Mouse (Mus musculus) ES-E14 (cell line): ENCODE measurements around the gene Sash1. TPM values are rescaled to one million over a fixed set of nuclear protein-coding genes. Genes with fewer than 3 reads are reported as not detected.

ENCODE experiments used
- DNase-seq: peaks from one replicate; pipeline ENCODE4 v3.0.0-alpha.2; 2013; ENCODE audit warnings: low read depth, low spot score
- H3K27ac ChIP-seq: 2 replicates; pipeline ENCODE4 v1.5.1; 2012; ENCODE audit warnings: low read depth, mild to moderate bottlenecking, low read length, moderate library complexity, mixed read lengths; ENCODE audit not compliant: poor library complexity, insufficient read depth, severe bottlenecking
- H3K36me3 ChIP-seq: 2 replicates; pipeline ENCODE4 v1.6.1; 2012; ENCODE audit warnings: mild to moderate bottlenecking, low read length, moderate library complexity, mixed read lengths; ENCODE audit not compliant: control insufficient read depth, poor library complexity, insufficient read depth, severe bottlenecking
- H3K4me1 ChIP-seq, 2 experiments: fragments of 150-350 bp in 1 of 2; sonication (generic) in 1 of 2; 2 replicates each; pipeline ENCODE4 v1.6.1; 2012; ENCODE audit warnings: low read length in 2 of 2, mild to moderate bottlenecking in 1 of 2, mixed read lengths in 1 of 2; ENCODE audit not compliant: control insufficient read depth in 2 of 2, insufficient read depth in 2 of 2, poor library complexity in 1 of 2
- H3K4me3 ChIP-seq, 2 experiments: fragments of 150-350 bp in 1 of 2; sonication (generic) in 1 of 2; 2 replicates each; pipeline ENCODE4 v1.5.1; 2012; ENCODE audit warnings: low read length in 2 of 2, low read depth in 1 of 2, mild to moderate bottlenecking in 1 of 2, mixed read lengths in 1 of 2; ENCODE audit not compliant: insufficient read depth in 1 of 2, poor library complexity in 1 of 2, severe bottlenecking in 1 of 2
- H3K9ac ChIP-seq: 2 replicates; pipeline ENCODE4 v1.6.1; 2012; ENCODE audit warnings: low read depth, mild to moderate bottlenecking, low read length, mixed read lengths; ENCODE audit not compliant: poor library complexity, insufficient read depth, severe bottlenecking
- H3K9me3 ChIP-seq: fragments of 150-350 bp; sonication (generic); 2 replicates; pipeline ENCODE4 v1.6.1; 2012; ENCODE audit warnings: low read depth, mild to moderate bottlenecking, low read length; ENCODE audit not compliant: control insufficient read depth, insufficient read depth
- CHD2 ChIP-seq: IDR thresholded peaks from 2 replicates; pipeline ENCODE4 v1.6.1; 2014; ENCODE audit warnings: mild to moderate bottlenecking, low read depth, low read length, inconsistent platforms
- HCFC1 ChIP-seq: IDR thresholded peaks from 2 replicates; pipeline ENCODE4 v1.6.1; 2012; ENCODE audit warnings: low read length, inconsistent platforms, borderline replicate concordance; ENCODE audit not compliant: insufficient read depth
- MAFK ChIP-seq: IDR thresholded peaks from 2 replicates; pipeline ENCODE4 v1.6.1; 2014; ENCODE audit warnings: mild to moderate bottlenecking, low read depth, low read length, inconsistent platforms; ENCODE audit not compliant: insufficient read depth
- ZC3H11A ChIP-seq: IDR thresholded peaks from 2 replicates; pipeline ENCODE4 v1.6.1; 2012; ENCODE audit warnings: low read depth, mild to moderate bottlenecking, inconsistent platforms, low read length, borderline replicate concordance
- ZNF384 ChIP-seq: IDR thresholded peaks from 2 replicates; pipeline ENCODE4 v1.6.1; 2012; ENCODE audit warnings: low read depth, low read length, inconsistent platforms
- in situ Hi-C, 2 experiments: fragments of 600-800 bp; cut with MboI; formaldehyde crosslinking; loops; one replicate each; pipeline ENCODE4 v1.15.1; 2025; ENCODE audit warnings: low sequenced_read_pairs in 2 of 2, inconsistent platforms in 1 of 2; ENCODE audit not compliant: unreplicated experiment in 2 of 2
- total RNA-seq: library from RNA; depleted of rRNA; stranded (reverse); fragments of 300-350 nt; gene quantifications from 2 replicates; pipeline ENCODE4 v1.2.3, GENCODE M21; 2012

Gene Sash1
- total RNA-seq, 1 experiment = 16.8 TPM

DNA sequence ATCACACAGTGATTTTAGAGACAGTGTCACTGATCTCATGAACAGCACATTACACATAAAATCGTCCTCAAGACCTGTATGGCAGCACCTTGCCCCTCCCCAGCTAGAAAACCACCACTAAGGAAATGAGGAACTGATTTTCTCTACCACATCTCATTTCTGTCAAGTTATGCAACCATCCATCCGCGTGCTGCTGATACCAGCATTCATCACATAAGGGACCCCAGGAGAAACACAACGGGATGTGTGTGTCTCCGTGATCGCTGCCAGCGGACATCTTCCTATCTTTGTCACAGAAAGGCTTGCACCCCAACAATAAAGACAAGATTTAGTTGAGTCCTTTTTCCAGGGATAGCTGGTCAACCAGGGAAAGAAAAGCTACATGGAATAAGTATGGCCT, 27.2 kb downstream of the Sash1 start:
- Histone ChIP-seq H3K9me3 (no peaks in the 10 kb centered on the region), H3K4me3 (no peak overlapping the region), H3K36me3 (no peaks in the 10 kb centered on the region; the same call in 1 of the 2 replicates), H3K4me1 (peaks cover 3 to 4% of the 10 kb centered on the region in 2 experiments; a peak in 1 of 4 replicates), H3K27ac (no peak overlapping the region), H3K9ac (no peak overlapping the region)
- in situ Hi-C loops = no loop called here
- no peak for TF ChIP-seq HCFC1
- TF ChIP-seq MAFK = no peak
- TF ChIP-seq CHD2 = no peak
- no peak for TF ChIP-seq ZC3H11A
- no peak for TF ChIP-seq ZNF384
- DNase-seq = no peak

GRCm38 (mm10) chr10:8856942-8857341, 28.9 kb downstream of the Sash1 start:
- Histone ChIP-seq H3K4me1 (peaks cover 4 to 8% of the 10 kb centered on the region in 2 experiments; a peak in 1 of 4 replicates), H3K4me3 (no peak overlapping the region), H3K9ac (no peak overlapping the region), H3K9me3 (no peaks in the 10 kb centered on the region), H3K36me3 (no peaks in the 10 kb centered on the region; the same call in 1 of the 2 replicates), H3K27ac (no peak overlapping the region)
- no peak for DNase-seq
- TF ChIP-seq CHD2 = no peak
- in situ Hi-C loops = no loop called here

DNA sequence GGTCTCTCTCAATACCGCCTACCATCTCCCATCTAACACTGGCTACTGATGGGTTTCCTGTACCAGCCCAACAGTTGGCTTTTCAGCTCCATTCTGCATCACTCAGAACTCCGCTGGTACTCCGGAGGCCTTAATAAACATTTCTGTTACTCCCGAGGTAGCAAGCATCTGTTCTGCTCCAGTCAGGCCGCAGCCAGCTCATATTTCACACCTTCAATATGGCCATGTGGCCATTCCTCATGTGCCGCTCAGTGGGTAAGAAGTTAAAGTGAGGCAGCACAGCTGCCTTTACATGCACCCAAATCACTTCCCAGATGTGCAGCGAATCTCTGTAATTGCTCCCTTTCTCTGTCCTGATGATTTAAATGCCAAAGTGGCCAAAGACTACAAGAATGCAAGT, 32.5 kb downstream of the Sash1 start:
- Histone ChIP-seq H3K27ac (no peak overlapping the region), H3K9ac (no peak overlapping the region), H3K9me3 (no peaks in the 10 kb centered on the region), H3K4me1 (peaks cover 0 to 8% of the 10 kb centered on the region in 2 experiments; a peak in 1 of 4 replicates), H3K36me3 (peaks cover 4% of the 10 kb centered on the region; the same call in 1 of the 2 replicates), H3K4me3 (no peak overlapping the region)
- DNase-seq = no peak
- no peak for TF ChIP-seq CHD2
- no peak for TF ChIP-seq MAFK
- no peak for TF ChIP-seq ZNF384
- TF ChIP-seq HCFC1 = no peak
- TF ChIP-seq ZC3H11A = no peak
- in situ Hi-C loops = no loop called here

DNA sequence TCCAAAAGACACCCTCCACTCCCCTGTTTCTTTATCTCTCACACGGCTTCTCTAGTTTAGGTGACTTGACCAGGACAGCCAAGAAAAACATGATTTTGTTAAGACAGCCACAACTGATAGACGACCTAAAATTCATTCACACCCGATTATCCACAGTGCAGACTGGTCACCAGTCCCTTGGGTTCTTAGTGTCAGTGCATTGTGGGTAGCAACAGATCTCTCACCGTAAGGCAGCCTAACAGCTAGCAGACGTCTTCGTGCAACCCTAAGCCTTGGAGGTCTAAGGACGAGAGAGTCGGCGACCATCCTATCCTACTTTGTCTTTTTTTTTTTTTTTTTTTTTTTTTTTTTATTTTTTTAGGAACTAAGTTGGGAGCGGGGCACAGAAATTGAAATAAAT, 34.2 kb downstream of the Sash1 start:
- TF ChIP-seq ZC3H11A (no peak), MAFK (no peak), CHD2 (no peak), ZNF384 (no peak), HCFC1 (no peak)
- Histone ChIP-seq H3K9ac (no peak overlapping the region), H3K4me3 (no peak overlapping the region), H3K36me3 (peaks cover 7% of the 10 kb centered on the region; the same call in 1 of the 2 replicates), H3K9me3 (no peaks in the 10 kb centered on the region), H3K4me1 (peaks cover 0 to 8% of the 10 kb centered on the region in 2 experiments; a peak in 1 of 4 replicates), H3K27ac (no peak overlapping the region)
- DNase-seq = no peak
- in situ Hi-C loops = no loop called here

- no peak for DNase-seq
- H3K4me1 ChIP-seq = peaks cover 0 to 5% of the 10 kb centered on the region in 2 experiments; a peak in 1 of 4 replicates
- H3K27ac ChIP-seq = no peak overlapping the region
- H3K9me3 ChIP-seq = no peaks in the 10 kb centered on the region
- in situ Hi-C loops = no loop called here
- H3K9ac ChIP-seq = no peak overlapping the region
- H3K36me3 ChIP-seq = peaks cover 10% of the 10 kb centered on the region; the same call in 1 of the 2 replicates
- no peak overlapping the region for H3K4me3 ChIP-seq
- TF ChIP-seq HCFC1 (no peak), ZNF384 (no peak), MAFK (no peak), CHD2 (no peak), ZC3H11A (no peak)
Observed at GRCm38 (mm10) chr10:8847974-8848373, 37.9 kb downstream of the Sash1 start.
